ENCODE assay signal across 8 mouse cellular contexts in genomic region chr17:53568118-53568517, GRCm38 (mm10). TPM values are rescaled to one million over a fixed set of nuclear protein-coding genes. Genes with fewer than 3 reads are reported as not detected.
A peak's percentile ranks its signal among the peaks of the same experiment; 100 is the strongest.
DNase-seq lines count a peak whose midpoint lies in the region; ATAC-seq and TF ChIP-seq lines count a peak whose summit lies in the region.

No protein-coding gene starts in this region.

- H3K4me3 ChIP-seq in ES-E14 (ENCODE audit: insufficient read depth in 1 of 2, low read depth in 1 of 2, low read length in 2 of 2, poor library complexity in 1 of 2, severe bottlenecking in 1 of 2), result peak overlapping the region; percentile 81 to 99
- H3K4me3 ChIP-seq in forebrain, embryonic 13.5 days, result peak overlapping the region; percentile 81

- ATAC-seq in cerebellum, adult (ENCODE audit: insufficient number of reproducible peaks, low FRiP score, low TSS enrichment), result peak; percentile 82
- ATAC-seq in forebrain, embryonic 13.5 days, result peak; percentile 89

- no peaks in the 10 kb centered on the region for H3K36me3 ChIP-seq in ES-E14 (ENCODE audit: control insufficient read depth, insufficient read depth, low read length, poor library complexity, severe bottlenecking)
- no peaks in the 10 kb centered on the region for H3K36me3 ChIP-seq in forebrain, embryonic 13.5 days (ENCODE audit: poor library complexity, severe bottlenecking)

- in situ Hi-C loops in ES-E14 (cut with MboI; ENCODE audit: low sequenced_read_pairs in 2 of 2, unreplicated experiment in 2 of 2), result no loop called here

- H3K4me1 ChIP-seq in ES-E14 (ENCODE audit: control insufficient read depth in 2 of 2, insufficient read depth in 2 of 2, low read length in 2 of 2, poor library complexity in 1 of 2), result peaks cover 11 to 25% of the 10 kb centered on the region in 2 experiments
- H3K4me1 ChIP-seq in forebrain, embryonic 13.5 days, result peaks cover 32% of the 10 kb centered on the region

- peak overlapping the region; percentile 99 for H3K9ac ChIP-seq in ES-E14 (ENCODE audit: insufficient read depth, low read depth, low read length, poor library complexity, severe bottlenecking)
- peak overlapping the region; percentile 95 for H3K9ac ChIP-seq in forebrain, embryonic 13.5 days

- H3K27me3 ChIP-seq in forebrain, embryonic 13.5 days, result no peaks in the 10 kb centered on the region

- H3K27ac ChIP-seq in ES-E14 (ENCODE audit: insufficient read depth, low read depth, low read length, poor library complexity, severe bottlenecking), result peak overlapping the region; percentile 99
- H3K27ac ChIP-seq in forebrain, embryonic 13.5 days, result peak overlapping the region; percentile 98

- H3K9me3 ChIP-seq in ES-E14 (ENCODE audit: control insufficient read depth, insufficient read depth, low read depth, low read length), result no peaks in the 10 kb centered on the region
- no peaks in the 10 kb centered on the region for H3K9me3 ChIP-seq in forebrain, embryonic 13.5 days (replicated peaks)

- no peak for DNase-seq in ES-E14 (ENCODE audit: low read depth, low spot score)
- peak; percentile 85 to 87 for DNase-seq in heart, postnatal 14 days
- peak; percentile 83 to 88 for DNase-seq in kidney, postnatal 4 days
- DNase-seq in lung, postnatal 10 days, result peak; percentile 93
- DNase-seq in ovary, postnatal 10 days (ENCODE audit: low spot score), result peak; percentile 36
- peak; percentile 93 for DNase-seq in thymus, postnatal 14 days

- peak overlapping the region; percentile 89 for H3K4me2 ChIP-seq in forebrain, embryonic 13.5 days

- under 1% methylated on average over 15 of the region's 15 CpGs for WGBS in forebrain, embryonic 13.5 days

- intact Hi-C loops in heart, postnatal 14 days (cut with DNase I), result loop anchor here (2.0 to 5.0 kb wide), 4 partner anchors 15 to 91 kb away; partner anchors contain the start of gene Rab5a

TF ChIP-seq in ES-E14, 5 proteins besides CTCF, POLR2A, EP300 and RAD21:
- TF ChIP-seq CHD2 (IDR thresholded peaks at IDR 0.05; ENCODE audit: low read depth, low read length), result no peak
- no peak for TF ChIP-seq ZC3H11A (IDR thresholded peaks at IDR 0.05; ENCODE audit: borderline replicate concordance, low read depth, low read length)
- no peak for TF ChIP-seq MAFK (IDR thresholded peaks at IDR 0.05; ENCODE audit: insufficient read depth, low read depth, low read length)
- TF ChIP-seq ZNF384 (IDR thresholded peaks at IDR 0.05; ENCODE audit: low read depth, low read length), result no peak
- no peak for TF ChIP-seq HCFC1 (IDR thresholded peaks at IDR 0.05; ENCODE audit: borderline replicate concordance, insufficient read depth, low read length)

RNA-seq across cellular contexts. Expression of gene Kat2b, which starts 1.5 kb away (rescaled TPM):
- total RNA-seq in ES-E14 (2012; rRNA removed), result 25.1 and 32.1 TPM in 2 replicates
- polyA plus RNA-seq in forebrain, embryonic 13.5 days (2015; fragmentation: Nextera tagmentation; extraction: Ambion mirVana), result 7.0 and 7.5 TPM in 2 replicates
- 10 to 100 TPM; 73.5 to 91.5 TPM for total RNA-seq in heart, postnatal 14 days (2021)

RNA-seq across cellular contexts. Expression of gene Pp2d1, which starts 28.9 kb away (rescaled TPM):
- total RNA-seq in ES-E14 (2012; rRNA removed), result 0.31 and 0.48 TPM in 2 replicates
- 0.39 and 0.47 TPM in 2 replicates for polyA plus RNA-seq in forebrain, embryonic 13.5 days (2015; fragmentation: Nextera tagmentation; extraction: Ambion mirVana)
- not detected for total RNA-seq in heart, postnatal 14 days (2021)
